Mouse (Mus musculus) erythroblast, embryonic 14.5 days (primary cell): ENCODE results near the gene Il21r.

Experiments used
- GATA1 ChIP-seq: IDR thresholded peaks from 2 replicates; pipeline ENCODE4 v1.6.1; 2012; ENCODE audit warnings: low read length, inconsistent platforms, mixed read lengths
- TAL1 ChIP-seq: IDR thresholded peaks from 3 replicates; pipeline ENCODE4 v1.6.1; 2012; ENCODE audit warnings: low read length, inconsistent platforms, mixed read lengths

DNA sequence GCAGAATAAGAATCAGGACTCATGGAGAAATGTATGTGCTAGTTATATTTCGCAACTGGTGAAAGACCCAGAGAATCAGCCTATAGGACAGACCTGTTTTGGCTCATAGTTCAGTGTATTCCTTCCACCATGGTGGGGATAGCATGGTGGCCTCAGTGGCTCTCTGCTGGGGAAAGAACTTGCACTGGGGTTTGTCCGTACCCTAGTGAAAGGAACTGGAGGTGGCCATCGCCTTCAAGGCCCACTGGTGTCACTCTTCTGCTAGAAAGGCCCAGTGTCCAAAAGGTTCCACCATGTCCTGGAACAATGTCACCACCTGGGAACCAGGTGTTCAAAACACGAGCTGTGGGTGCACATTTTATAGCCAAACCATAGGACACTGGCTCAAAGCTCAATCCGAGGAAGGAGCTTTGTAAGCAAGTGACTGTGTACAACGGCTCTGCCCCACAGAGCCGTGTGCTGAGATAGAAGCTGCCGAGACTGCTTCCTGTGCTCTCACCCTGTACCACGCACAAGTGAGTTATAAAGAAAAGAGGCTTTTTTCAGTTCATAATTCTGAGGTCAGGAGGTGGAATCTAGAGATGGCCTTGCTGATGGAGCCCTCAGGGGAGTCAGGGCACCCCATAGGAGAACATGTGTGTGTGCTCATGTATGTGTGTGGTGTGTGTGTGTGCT, 23.5 kb upstream of the Il21r start:
- TF ChIP-seq GATA1 (no peak), TAL1 (no peak)
